Mouse (Mus musculus) brain, embryonic 14.5 days (tissue): ENCODE measurements around the gene Pltp.

Experiments
- CTCF ChIP-seq: fragments of 200-500 bp; IDR thresholded peaks from 2 replicates; pipeline ENCODE4 v1.5.1; 2012; ENCODE audit warnings: inconsistent platforms, mild to moderate bottlenecking, moderate library complexity, borderline replicate concordance; ENCODE audit not compliant: insufficient read depth, insufficient read length; ENCODE audit errors: extremely low read depth
- POLR2A ChIP-seq: fragments of 200-500 bp; IDR thresholded peaks from 2 replicates; pipeline ENCODE4 v1.6.1; 2012; ENCODE audit warnings: mild to moderate bottlenecking, inconsistent platforms, borderline replicate concordance; ENCODE audit not compliant: poor library complexity, insufficient read depth, insufficient read length, severe bottlenecking; ENCODE audit errors: extremely low read depth

GRCm38 (mm10) chr2:164906071-164906470 lies 48.6 kb upstream of the Pltp start:
- TF ChIP-seq POLR2A, result no peak
- TF ChIP-seq CTCF, result peak; percentile 39; the same call in 1 of the 2 replicates
